Mouse (Mus musculus) cerebellum, postnatal 25 days (tissue): ENCODE data around the gene Kcnq1.
A peak's percentile ranks its signal among the peaks of the same experiment; 100 is the strongest.

Experiments
- DNase-seq, 2 experiments: peaks; one replicate each; pipeline ENCODE4 v3.0.0; 2021; ENCODE audit warnings: mixed read lengths in 2 of 2

The Kcnq1 gene

GRCm38 (mm10) chr7:143187181-143187580, 81.0 kb downstream of the Kcnq1 start:
- DNase-seq, result no peak

- no peak for DNase-seq
Observed at GRCm38 (mm10) chr7:143188589-143188988, 82.4 kb downstream of the Kcnq1 start.

- peak in 1 of 2 experiments; percentile 1 for DNase-seq
Observed at GRCm38 (mm10) chr7:143189965-143190722, 84.0 kb downstream of the Kcnq1 start.

GRCm38 (mm10) chr7:143190911-143191310, 84.7 kb downstream of the Kcnq1 start:
- no peak for DNase-seq

GRCm38 (mm10) chr7:143192392-143192791, 86.2 kb downstream of the Kcnq1 start:
- DNase-seq, result no peak

- no peak for DNase-seq
Observed at GRCm38 (mm10) chr7:143194064-143194463, 87.9 kb downstream of the Kcnq1 start.

- DNase-seq, result no peak
Observed at GRCm38 (mm10) chr7:143197951-143198440, 91.8 kb downstream of the Kcnq1 start.

GRCm38 (mm10) chr7:143198443-143198842, 92.3 kb downstream of the Kcnq1 start:
- DNase-seq, result no peak

- no peak for DNase-seq
Observed at GRCm38 (mm10) chr7:143201255-143201654, 95.1 kb downstream of the Kcnq1 start.

GRCm38 (mm10) chr7:143203897-143204296, 97.7 kb downstream of the Kcnq1 start:
- no peak for DNase-seq

- no peak for DNase-seq
Observed at GRCm38 (mm10) chr7:143207044-143207443, 100.9 kb downstream of the Kcnq1 start.

GRCm38 (mm10) chr7:143210796-143211195, 104.6 kb downstream of the Kcnq1 start:
- DNase-seq, result peak; percentile 52 to 63

GRCm38 (mm10) chr7:143251206-143251605, 145.0 kb downstream of the Kcnq1 start:
- no peak for DNase-seq

- DNase-seq, result no peak
Observed at GRCm38 (mm10) chr7:143253126-143253871, 147.1 kb downstream of the Kcnq1 start.

- no peak for DNase-seq
Observed at GRCm38 (mm10) chr7:143254901-143255300, 148.7 kb downstream of the Kcnq1 start.

GRCm38 (mm10) chr7:143261246-143261645, 155.1 kb downstream of the Kcnq1 start:
- no peak for DNase-seq

- DNase-seq, result no peak
Observed at GRCm38 (mm10) chr7:143263557-143263956, 157.4 kb downstream of the Kcnq1 start.

- DNase-seq, result no peak
Observed at GRCm38 (mm10) chr7:143263966-143264365, 157.8 kb downstream of the Kcnq1 start.

- DNase-seq, result no peak
Observed at GRCm38 (mm10) chr7:143265386-143265785, 159.2 kb downstream of the Kcnq1 start.

- DNase-seq, result no peak
Observed at GRCm38 (mm10) chr7:143265829-143266438, 159.8 kb downstream of the Kcnq1 start.

GRCm38 (mm10) chr7:143273747-143274146, 167.6 kb downstream of the Kcnq1 start:
- no peak for DNase-seq

- DNase-seq, result no peak
Observed at GRCm38 (mm10) chr7:143275030-143275429, 168.9 kb downstream of the Kcnq1 start.

GRCm38 (mm10) chr7:143283625-143284024, 177.5 kb downstream of the Kcnq1 start:
- no peak for DNase-seq

GRCm38 (mm10) chr7:143284866-143285265, 178.7 kb downstream of the Kcnq1 start:
- no peak for DNase-seq
